Mouse (Mus musculus) left cerebral cortex, postnatal 10 days (tissue): ENCODE results near the gene Cdh23. TPM values are rescaled to one million over a fixed set of nuclear protein-coding genes. Genes with fewer than 3 reads are reported as not detected.
"Not testable (repeated sequence)": the region's sequence is repeated elsewhere in the genome, so short reads cannot be mapped to it uniquely, and the experiment has no call there.

Source experiments
- DNase-seq, 2 experiments: peaks; one replicate each; pipeline ENCODE4 v3.0.0; 2021 to 2022; ENCODE audit warnings: low spot score in 2 of 2, mixed read lengths in 1 of 2; ENCODE audit errors: extremely low spot score in 1 of 2
- intact Hi-C: fragments of 180-260 bp; cut with DNase I; formaldehyde crosslinking; loops from one replicate; pipeline ENCODE4 v1.15.1; 2025
- total RNA-seq, 2 experiments: library from RNA; stranded (reverse); gene quantifications; 2 replicates each; pipeline ENCODE4 v1.2.3; 2021

The Cdh23 gene
- total RNA-seq, 2 experiments from 2014 or later, result 2.1 TPM

DNA sequence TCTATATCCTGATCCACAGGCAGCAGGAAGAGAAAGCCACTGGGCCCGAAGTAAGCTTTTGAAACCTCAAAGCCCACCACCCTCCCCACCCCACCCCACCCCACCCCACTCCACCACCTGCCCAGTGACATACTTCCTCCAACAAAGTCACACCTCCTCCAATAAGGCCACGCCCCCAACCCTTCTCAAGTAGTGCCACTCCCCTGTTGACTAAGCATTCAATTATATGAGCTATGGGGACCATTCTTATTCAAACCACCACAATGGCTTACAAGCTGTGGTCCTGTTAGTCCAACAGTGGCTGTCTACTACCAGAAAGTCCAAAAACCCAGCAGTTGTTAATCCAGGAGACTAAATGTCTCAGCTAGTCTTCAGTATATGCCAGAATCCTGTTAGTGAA, 22.2 kb upstream of the Cdh23 start:
- no peak for DNase-seq
- intact Hi-C loops, result no loop called here

- intact Hi-C loops, result no loop called here
- no peak for DNase-seq
Observed at GRCm38 (mm10) chr10:60716449-60716848, 20.2 kb upstream of the Cdh23 start.

DNA sequence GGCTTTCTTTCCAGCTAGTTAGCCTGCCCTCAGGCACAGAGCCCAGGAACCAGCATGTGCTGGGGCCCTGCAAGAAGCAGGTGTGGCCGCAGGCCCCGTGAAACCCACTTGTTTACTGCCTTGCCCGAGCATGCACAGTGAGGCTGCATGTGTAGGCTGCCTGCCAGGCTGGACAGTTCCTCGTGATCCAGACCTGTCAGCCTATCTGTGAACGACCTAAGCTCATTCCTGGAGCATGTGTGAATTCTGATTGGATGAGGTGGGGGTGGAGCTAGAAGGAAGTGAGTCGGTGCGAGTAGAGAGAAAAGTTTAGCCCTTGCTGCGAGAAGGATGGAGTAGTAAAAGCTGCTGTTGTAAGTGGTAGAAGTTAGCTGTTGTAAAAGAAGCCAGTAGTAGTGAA, 16.0 kb upstream of the Cdh23 start:
- intact Hi-C loops, DNase-seq: not testable (repeated sequence)

DNA sequence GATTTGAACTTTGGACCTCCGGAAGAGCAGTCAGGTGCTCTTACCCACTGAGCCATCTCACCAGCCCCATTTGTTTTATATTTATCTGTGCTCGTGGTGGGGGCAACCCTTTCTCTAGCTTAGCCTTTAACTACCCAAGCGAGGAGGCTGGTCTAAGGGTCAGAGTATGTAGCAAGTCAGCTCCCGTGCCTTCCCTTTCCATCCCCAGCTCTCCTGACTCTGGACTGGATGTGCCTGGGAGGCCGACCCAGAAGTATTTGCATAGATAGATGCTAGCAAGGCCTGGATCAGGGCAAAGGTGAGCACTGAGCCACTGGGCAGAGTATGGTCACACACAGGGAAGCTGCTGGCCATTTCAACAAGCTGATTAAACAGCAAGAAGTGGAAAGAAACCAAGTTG, 12.5 kb upstream of the Cdh23 start:
- intact Hi-C loops, result no loop called here
- DNase-seq, result no peak

GRCm38 (mm10) chr10:60706268-60706667, 10.0 kb upstream of the Cdh23 start:
- DNase-seq, result no peak
- intact Hi-C loops, result no loop called here

DNA sequence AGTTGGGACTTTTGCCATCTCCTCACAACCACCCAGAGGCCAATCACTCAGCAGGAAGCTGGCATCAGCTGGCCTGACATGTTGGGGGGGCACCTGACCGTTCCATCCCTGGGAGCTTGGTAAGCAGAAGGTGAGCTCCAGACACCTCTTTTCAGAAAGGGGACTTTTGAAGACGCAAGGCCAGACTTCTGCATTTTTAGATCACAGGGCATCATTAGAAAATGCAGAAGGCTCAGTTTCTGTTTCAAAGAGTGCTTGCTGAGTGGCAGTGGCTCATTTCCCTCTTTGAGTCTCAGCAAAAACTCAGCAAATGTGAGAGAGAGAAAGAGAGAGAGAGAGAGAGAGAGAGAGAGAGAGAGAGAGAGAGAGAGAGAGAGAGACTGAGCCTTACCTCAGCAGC, 8.8 kb upstream of the Cdh23 start:
- DNase-seq, result no peak
- intact Hi-C loops, result no loop called here

- DNase-seq, result no peak
- intact Hi-C loops, result loop anchor here (1.0 to 5.0 kb wide), 2 partner anchors 166 to 280 kb away; no protein-coding TSS in a partner anchor
Observed at GRCm38 (mm10) chr10:60697775-60698174, 1.5 kb upstream of the Cdh23 start.

- peak in 1 of 2 experiments; percentile 71 for DNase-seq
- intact Hi-C loops, result loop anchor here (1.0 to 5.0 kb wide), 2 partner anchors 166 to 280 kb away; no protein-coding TSS in a partner anchor
Observed at GRCm38 (mm10) chr10:60696975-60697374, 685 bp upstream of the Cdh23 start.

DNA sequence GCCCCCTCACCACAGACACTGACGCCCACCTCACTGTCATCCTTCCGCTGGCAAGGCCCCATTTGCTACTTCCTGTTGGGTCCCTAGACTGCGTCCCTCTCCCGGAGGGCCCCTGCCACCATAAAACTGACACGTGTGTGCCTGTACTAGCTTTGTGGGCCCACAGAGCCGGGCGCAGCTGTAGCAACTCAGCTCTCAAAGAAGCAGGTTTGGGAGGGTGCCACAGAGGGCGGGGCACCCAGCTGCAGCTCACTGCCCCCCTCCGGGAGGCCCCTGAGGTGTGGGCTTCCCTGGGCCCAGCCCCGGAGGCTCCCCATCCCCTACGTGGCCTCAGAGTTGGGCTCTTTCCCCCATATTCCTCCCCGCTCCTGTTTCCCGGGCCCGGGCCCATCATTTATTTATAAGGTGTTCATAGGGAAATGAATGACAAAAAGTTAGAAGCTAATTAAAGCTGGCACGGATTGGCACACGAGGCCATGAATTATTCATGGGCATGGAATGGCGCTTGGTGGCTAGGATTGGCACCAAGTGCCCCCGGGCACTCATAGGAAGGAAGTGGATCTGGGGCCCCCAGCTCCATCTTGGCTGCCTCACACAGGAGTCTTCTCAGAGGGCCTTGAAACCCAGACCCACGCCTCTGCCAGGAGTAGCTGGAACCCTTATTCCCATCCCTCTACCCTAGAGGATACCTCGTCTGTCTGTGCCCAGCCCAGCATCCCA, 4.5 kb downstream of the Cdh23 start:
- DNase-seq, result peak; percentile 19 to 47
- intact Hi-C loops, result no loop called here

GRCm38 (mm10) chr10:60690960-60691359, 5.3 kb downstream of the Cdh23 start:
- DNase-seq, result peak in 1 of 2 experiments; percentile 50
- intact Hi-C loops, result no loop called here

- DNase-seq, result no peak
- intact Hi-C loops, result loop anchor here (5.0 kb wide), 2 partner anchors 63 to 157 kb away; partner anchors contain the start of gene Slc29a3
Observed at GRCm38 (mm10) chr10:60689396-60689795, 6.9 kb downstream of the Cdh23 start.

DNA sequence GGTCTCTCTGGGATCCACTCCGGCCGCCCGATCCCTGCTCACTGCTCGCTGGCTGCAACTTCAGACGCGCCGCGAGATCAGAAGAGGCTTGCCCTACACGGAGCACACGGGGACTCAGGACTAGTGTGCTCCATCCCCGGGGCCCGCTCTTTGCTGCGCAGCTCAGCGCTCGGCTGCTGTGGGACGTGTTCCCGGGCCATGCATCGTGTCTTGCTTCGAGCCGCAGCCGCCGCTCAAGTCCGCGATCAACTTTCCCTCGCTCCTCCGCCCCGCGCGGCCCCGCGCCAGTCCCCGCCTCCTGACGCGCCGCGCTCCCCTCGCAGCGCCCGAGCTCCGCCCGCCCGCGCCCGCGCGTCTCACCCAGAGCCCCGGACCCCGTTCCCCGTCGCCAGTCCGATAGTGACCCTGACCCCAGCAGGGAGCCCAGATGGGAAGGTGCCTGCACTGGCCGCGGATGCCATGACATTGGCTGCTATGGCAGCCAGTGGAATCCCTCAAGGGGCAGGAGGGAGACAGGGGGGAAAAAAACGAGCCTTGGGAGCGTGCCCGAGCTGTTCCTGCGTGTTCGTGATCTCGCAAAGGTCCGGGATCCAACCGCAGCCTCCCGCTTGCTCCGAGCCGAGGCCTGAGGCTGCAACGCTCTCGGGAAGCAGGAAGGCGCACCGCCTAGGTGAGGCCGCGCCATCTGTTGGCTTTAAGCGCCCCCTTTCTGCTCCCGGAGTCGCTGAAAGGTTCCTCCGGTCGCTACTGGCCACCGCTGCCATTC, 9.1 kb downstream of the Cdh23 start:
- DNase-seq, result peak; percentile 23 to 71
- intact Hi-C loops, result loop anchor here (5.0 kb wide), 2 partner anchors 65 to 155 kb away; partner anchors contain the start of gene Slc29a3

DNA sequence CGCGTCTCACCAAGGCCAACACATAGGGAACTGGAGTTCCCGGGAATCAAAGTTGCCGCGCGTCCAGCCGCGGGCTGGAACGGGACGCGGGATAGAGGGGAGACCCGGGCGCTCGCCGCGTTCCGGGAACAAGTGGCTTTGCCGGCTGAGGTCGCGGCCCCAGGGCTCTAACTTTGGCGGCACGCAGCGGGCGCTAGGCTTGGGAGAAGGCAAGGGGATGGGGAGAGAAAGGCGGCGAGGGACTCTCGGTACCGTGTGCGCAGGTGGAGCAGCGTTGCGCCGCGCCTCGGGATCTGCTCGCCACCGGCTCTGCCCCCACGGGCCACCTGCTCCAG, 9.7 kb downstream of the Cdh23 start:
- intact Hi-C loops, result loop anchor here (5.0 kb wide), 2 partner anchors 66 to 154 kb away; partner anchors contain the start of gene Slc29a3
- DNase-seq, result no peak

DNA sequence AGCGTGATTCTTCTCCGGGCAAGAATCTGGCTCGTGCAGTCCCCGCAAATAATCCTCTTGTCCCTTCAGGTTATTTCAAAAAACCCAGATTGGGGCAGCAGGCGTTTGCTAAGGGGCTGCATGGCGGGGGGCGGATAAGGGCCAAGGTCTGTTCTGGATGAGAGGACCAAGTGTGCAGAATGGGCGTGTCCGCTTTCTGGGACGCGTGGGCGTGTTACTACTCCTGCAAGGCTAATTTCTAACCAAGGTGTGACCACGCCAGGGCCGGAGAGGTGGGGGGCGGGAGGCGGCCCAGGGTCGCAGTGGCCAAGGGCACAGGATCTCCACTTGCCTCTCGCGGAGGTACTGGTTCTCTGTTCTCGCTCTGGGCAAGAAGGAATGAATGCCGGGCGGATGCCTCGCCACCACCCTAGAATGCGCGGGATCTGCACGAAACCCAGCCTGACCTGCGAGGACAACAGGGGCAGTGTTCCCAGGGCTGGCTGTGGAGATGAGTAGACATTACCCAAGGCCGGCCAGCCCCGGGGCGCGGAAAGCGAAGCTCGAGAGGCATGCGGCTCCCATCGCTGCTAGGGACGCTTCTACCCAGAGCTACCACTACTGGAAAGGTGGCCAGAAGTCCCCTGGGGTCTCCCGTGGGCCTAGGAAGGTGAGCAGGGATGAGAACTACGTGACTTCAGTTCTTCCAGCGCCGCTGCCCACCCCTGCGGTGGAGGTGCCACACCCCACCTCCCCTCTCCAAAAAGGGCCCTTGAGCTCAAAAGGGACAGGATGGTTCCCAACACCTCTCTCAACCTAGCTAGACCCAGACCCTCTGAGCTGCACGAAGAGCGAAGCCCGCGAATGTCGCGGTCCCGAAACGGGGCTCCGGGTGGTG, 10.3 kb downstream of the Cdh23 start:
- intact Hi-C loops, result loop anchor here (5.0 kb wide), 2 partner anchors 66 to 154 kb away; partner anchors contain the start of gene Slc29a3
- DNase-seq, result peak in 1 of 2 experiments; percentile 36

GRCm38 (mm10) chr10:60678926-60679325, 17.4 kb downstream of the Cdh23 start:
- intact Hi-C loops, result no loop called here
- no peak for DNase-seq

GRCm38 (mm10) chr10:60677319-60677718, 19.0 kb downstream of the Cdh23 start:
- intact Hi-C loops, result no loop called here
- no peak for DNase-seq

- intact Hi-C loops, result no loop called here
Observed at GRCm38 (mm10) chr10:60670166-60670565, 26.1 kb downstream of the Cdh23 start.

DNA sequence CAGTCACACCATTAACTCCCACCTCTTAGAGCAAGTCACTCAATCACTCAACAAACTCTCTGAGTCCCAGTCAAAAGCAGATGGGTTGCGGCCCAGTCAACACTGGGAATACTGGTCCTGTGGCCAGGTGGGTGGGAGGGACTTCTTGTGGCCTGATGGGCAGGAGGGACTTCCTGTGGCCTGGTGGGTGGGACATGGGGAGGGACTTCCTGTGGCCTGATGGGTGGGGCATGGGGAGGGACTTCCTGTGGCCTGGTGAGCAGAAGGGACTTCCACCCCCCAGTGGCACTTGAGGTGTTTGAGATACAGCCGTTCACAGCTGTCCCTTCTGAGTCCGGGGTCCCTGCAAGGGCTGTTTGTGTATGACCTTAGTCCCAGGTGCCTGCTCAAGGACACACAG, 27.7 kb downstream of the Cdh23 start:
- DNase-seq, result no peak
- intact Hi-C loops, result no loop called here

More at GRCm38 (mm10) chr10:60670166-60670565, 26.1 kb downstream of the Cdh23 start:
- DNase-seq, result no peak

DNA sequence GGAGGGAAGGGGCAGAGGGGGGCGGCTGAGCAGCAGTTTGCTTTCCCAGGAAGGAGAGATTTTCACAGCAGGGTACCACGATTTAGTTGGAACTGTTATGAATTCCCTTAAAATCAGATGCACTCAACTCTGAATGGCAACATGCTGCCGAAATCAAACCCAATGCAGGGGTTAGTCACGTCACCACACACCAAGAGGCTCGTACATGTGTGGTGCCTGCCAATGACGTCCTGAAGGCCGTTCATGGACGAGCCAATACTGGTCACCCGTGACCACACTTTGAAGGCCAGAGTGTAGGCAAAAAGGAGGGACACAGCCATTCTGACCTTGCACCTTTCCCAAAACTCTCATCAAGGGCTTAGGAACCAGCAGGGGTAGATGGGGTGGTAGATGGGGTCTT, 35.3 kb downstream of the Cdh23 start:
- intact Hi-C loops, result no loop called here
- DNase-seq, result no peak
